Comparison of ENCODE assay signal across 7 mouse cellular contexts in genomic region chr11:54801791-54802558, GRCm38 (mm10). TPM values are rescaled to one million over a fixed set of nuclear protein-coding genes. Genes with fewer than 3 reads are reported as not detected.
DNase-seq lines count a peak whose midpoint lies in the region; ATAC-seq and TF ChIP-seq lines count a peak whose summit lies in the region.

No protein-coding gene starts in this region.

- H3K4me2 ChIP-seq in forebrain, postnatal 0 days (ENCODE audit: low read depth), result no peak overlapping the region

- WGBS in forebrain, postnatal 0 days, result 88% methylated on average over 6 of the region's 6 CpGs

- ATAC-seq in monocyte, adult 5-6 weeks (replicated peaks; ENCODE audit: insufficient number of reproducible peaks, low FRiP score, low TSS enrichment, poor library complexity, severe bottlenecking), result peak; percentile 99
- no peak for ATAC-seq in forebrain, postnatal 0 days

- no peak overlapping the region for H3K27ac ChIP-seq in forebrain, postnatal 0 days (ENCODE audit: low read depth, low read length)

- peak; percentile 91 for DNase-seq in T-cell, adult 2 months (ENCODE audit: low spot score)
- peak; percentile 86 for DNase-seq in c-Kit-positive CD71-negative TER-119-negative erythroid progenitor cells, embryonic 14.5 days (ENCODE audit: low read depth)
- peak; percentile 56 for DNase-seq in kidney, postnatal 10 days
- DNase-seq in retina, embryonic 14.5 days (ENCODE audit: low spot score), result no peak
- DNase-seq in forebrain, postnatal 0 days, result no peak
- no peak for DNase-seq in cerebellum, postnatal 4 days (ENCODE audit: low spot score in 2 of 2)

- no peak overlapping the region for H3K9ac ChIP-seq in forebrain, postnatal 0 days

- no peaks in the 10 kb centered on the region for H3K27me3 ChIP-seq in forebrain, postnatal 0 days (ENCODE audit: insufficient read depth, low read length)

- no peak overlapping the region for H3K4me3 ChIP-seq in forebrain, postnatal 0 days (ENCODE audit: low read depth, low read length)

- H3K36me3 ChIP-seq in forebrain, postnatal 0 days (ENCODE audit: insufficient read depth), result no peaks in the 10 kb centered on the region

- no peaks in the 10 kb centered on the region for H3K9me3 ChIP-seq in forebrain, postnatal 0 days (ENCODE audit: low read length)

- TF ChIP-seq CTCF in forebrain, postnatal 0 days (IDR thresholded peaks at IDR 0.05; ENCODE audit: low read depth), result no peak

- H3K4me1 ChIP-seq in forebrain, postnatal 0 days (ENCODE audit: insufficient read depth), result no peaks in the 10 kb centered on the region

RNA-seq across cellular contexts. Expression of gene Cdc42se2, which starts 14.5 kb away (rescaled TPM):
- 142 to 226 TPM (median 192 TPM) in 3 replicates for total RNA-seq in monocyte, adult 5-6 weeks (2017)
- total RNA-seq in forebrain, postnatal 0 days (2014; rRNA removed), result 137 and 150 TPM in 2 replicates
- polyA plus RNA-seq in forebrain, postnatal 0 days (2015; fragmentation: Nextera tagmentation; extraction: Ambion mirVana), result 121 and 137 TPM in 2 replicates

RNA-seq across cellular contexts. Expression of gene Lyrm7, which starts 58.7 kb away (rescaled TPM):
- total RNA-seq in monocyte, adult 5-6 weeks (2017), result 1.1 to 9.4 TPM (median 4.3 TPM) in 3 replicates
- 4.0 and 7.1 TPM in 2 replicates for total RNA-seq in forebrain, postnatal 0 days (2014; rRNA removed)
- 11.3 and 12.2 TPM in 2 replicates for polyA plus RNA-seq in forebrain, postnatal 0 days (2015; fragmentation: Nextera tagmentation; extraction: Ambion mirVana)

Comparison
In these comparisons a context has a peak if more than half of its experiments do, and no peak if none do; other contexts are left out.
1. DNase-seq: peak in T-cell, adult 2 months (single experiment), c-Kit-positive CD71-negative TER-119-negative erythroid progenitor cells, embryonic 14.5 days (single experiment) and kidney, postnatal 10 days (single experiment); none in retina, embryonic 14.5 days (single experiment), forebrain, postnatal 0 days (single experiment) and cerebellum, postnatal 4 days (0 of 2).